Mouse (Mus musculus): ENCODE measurements around the gene Flt1. TPM values are rescaled to one million over a fixed set of nuclear protein-coding genes. Genes with fewer than 3 reads are reported as not detected.

Gene Flt1
- total RNA-seq, 1 experiment, result 5.1 TPM

GRCm38 (mm10) chr5:147744900-147745653 is 19.3 kb upstream of the Flt1 start:
- in situ Hi-C loops (cut with MboI; ENCODE audit: low sequenced_read_pairs in 2 of 2, unreplicated experiment in 2 of 2), result no loop called here
- Histone ChIP-seq H3K4me1 (ENCODE audit: control insufficient read depth in 2 of 2, insufficient read depth in 2 of 2, low read length in 2 of 2, poor library complexity in 1 of 2) (peaks cover 8 to 9% of the 10 kb centered on the region in 2 experiments; a peak in 3 of 4 replicates), H3K9me3 (ENCODE audit: control insufficient read depth, insufficient read depth, low read depth, low read length) (no peaks in the 10 kb centered on the region), H3K36me3 (ENCODE audit: control insufficient read depth, insufficient read depth, low read length, poor library complexity, severe bottlenecking) (no peaks in the 10 kb centered on the region), H3K27ac (ENCODE audit: insufficient read depth, low read depth, low read length, poor library complexity, severe bottlenecking) (no peak overlapping the region), H3K9ac (ENCODE audit: insufficient read depth, low read depth, low read length, poor library complexity, severe bottlenecking) (no peak overlapping the region), H3K4me3 (ENCODE audit: insufficient read depth in 1 of 2, low read depth in 1 of 2, low read length in 2 of 2, poor library complexity in 1 of 2, severe bottlenecking in 1 of 2) (peak overlapping the region in 1 of 2 experiments; percentile 13; a peak in 2 of 4 replicates)
- TF ChIP-seq ZNF384 (IDR thresholded peaks at IDR 0.05; ENCODE audit: low read depth, low read length), result no peak
- no peak for TF ChIP-seq MAFK (IDR thresholded peaks at IDR 0.05; ENCODE audit: insufficient read depth, low read depth, low read length)
- TF ChIP-seq HCFC1 (IDR thresholded peaks at IDR 0.05; ENCODE audit: borderline replicate concordance, insufficient read depth, low read length), result no peak
- TF ChIP-seq CHD2 (IDR thresholded peaks at IDR 0.05; ENCODE audit: low read depth, low read length), result no peak
- TF ChIP-seq ZC3H11A (IDR thresholded peaks at IDR 0.05; ENCODE audit: borderline replicate concordance, low read depth, low read length), result no peak
- no peak for DNase-seq (ENCODE audit: low read depth, low spot score)

DNA sequence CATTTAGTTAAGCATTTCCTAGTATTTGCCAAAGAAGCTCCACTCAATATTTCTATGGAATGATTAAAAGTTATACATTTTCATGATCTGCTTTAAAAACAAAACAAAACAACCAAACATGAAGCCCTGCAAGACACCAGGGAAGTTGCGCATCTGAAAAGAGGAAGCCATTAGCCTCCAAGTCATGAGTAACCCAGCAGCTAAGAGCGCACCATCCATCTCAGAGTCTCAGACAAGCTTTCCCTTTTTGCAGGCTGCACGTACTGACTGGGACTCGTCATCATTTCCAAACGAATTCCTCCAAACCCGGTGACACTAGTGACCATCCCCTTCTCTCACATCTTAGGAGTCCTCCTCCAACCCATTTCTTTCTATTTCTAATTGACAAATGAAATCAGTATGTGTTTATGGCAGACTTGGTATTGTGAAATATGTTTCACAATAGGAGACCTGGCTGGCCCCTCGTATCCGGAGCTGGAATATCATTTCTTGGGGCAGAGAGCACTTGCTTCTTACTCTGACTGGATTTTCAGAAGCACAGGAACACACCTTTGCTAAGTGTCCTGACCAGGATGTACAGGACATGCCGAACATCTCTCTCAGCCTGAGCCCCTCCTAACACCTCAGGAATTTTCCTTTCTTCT is 16.8 kb upstream of the Flt1 start:
- DNase-seq (ENCODE audit: low read depth, low spot score), result no peak
- H3K9ac ChIP-seq (ENCODE audit: insufficient read depth, low read depth, low read length, poor library complexity, severe bottlenecking), result no peak overlapping the region
- H3K27ac ChIP-seq (ENCODE audit: insufficient read depth, low read depth, low read length, poor library complexity, severe bottlenecking), result no peak overlapping the region
- in situ Hi-C loops (cut with MboI; ENCODE audit: low sequenced_read_pairs in 2 of 2, unreplicated experiment in 2 of 2), result no loop called here
- TF ChIP-seq HCFC1 (IDR thresholded peaks at IDR 0.05; ENCODE audit: borderline replicate concordance, insufficient read depth, low read length) (no peak), MAFK (IDR thresholded peaks at IDR 0.05; ENCODE audit: insufficient read depth, low read depth, low read length) (no peak), ZC3H11A (IDR thresholded peaks at IDR 0.05; ENCODE audit: borderline replicate concordance, low read depth, low read length) (no peak), ZNF384 (IDR thresholded peaks at IDR 0.05; ENCODE audit: low read depth, low read length) (no peak), CHD2 (IDR thresholded peaks at IDR 0.05; ENCODE audit: low read depth, low read length) (no peak)
- no peaks in the 10 kb centered on the region for H3K36me3 ChIP-seq (ENCODE audit: control insufficient read depth, insufficient read depth, low read length, poor library complexity, severe bottlenecking)
- H3K4me1 ChIP-seq (ENCODE audit: control insufficient read depth in 2 of 2, insufficient read depth in 2 of 2, low read length in 2 of 2, poor library complexity in 1 of 2), result peaks cover 3 to 5% of the 10 kb centered on the region in 2 experiments; a peak in 2 of 4 replicates
- no peak overlapping the region for H3K4me3 ChIP-seq (ENCODE audit: insufficient read depth in 1 of 2, low read depth in 1 of 2, low read length in 2 of 2, poor library complexity in 1 of 2, severe bottlenecking in 1 of 2)
- H3K9me3 ChIP-seq (ENCODE audit: control insufficient read depth, insufficient read depth, low read depth, low read length), result no peaks in the 10 kb centered on the region

DNA sequence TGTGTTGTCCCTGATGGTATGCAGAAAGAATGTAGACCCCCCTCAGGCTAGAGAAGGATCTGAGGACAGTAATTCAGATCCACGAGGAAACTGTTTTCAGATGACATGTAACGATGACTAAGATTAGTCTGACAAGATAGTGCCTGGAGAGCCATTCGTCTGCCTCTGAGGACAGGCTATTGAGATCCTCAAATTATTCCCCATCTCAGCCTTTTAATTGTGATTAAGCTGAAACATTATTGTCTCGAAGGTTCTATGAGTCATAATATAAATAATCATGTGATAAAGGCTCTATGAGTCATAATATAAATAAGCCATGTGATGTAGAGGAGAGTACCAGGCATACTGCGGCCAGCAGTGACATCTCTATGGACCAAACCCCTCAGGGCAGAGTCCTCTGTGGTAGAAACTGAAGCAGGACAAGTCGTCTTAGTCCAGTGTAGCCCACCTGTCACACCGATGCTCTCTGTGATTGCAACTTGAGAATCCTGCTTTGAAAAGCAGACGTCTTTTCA is 11.0 kb upstream of the Flt1 start:
- H3K9me3 ChIP-seq (ENCODE audit: control insufficient read depth, insufficient read depth, low read depth, low read length), result no peaks in the 10 kb centered on the region
- TF ChIP-seq ZC3H11A (IDR thresholded peaks at IDR 0.05; ENCODE audit: borderline replicate concordance, low read depth, low read length) (no peak), CHD2 (IDR thresholded peaks at IDR 0.05; ENCODE audit: low read depth, low read length) (no peak), MAFK (IDR thresholded peaks at IDR 0.05; ENCODE audit: insufficient read depth, low read depth, low read length) (no peak), HCFC1 (IDR thresholded peaks at IDR 0.05; ENCODE audit: borderline replicate concordance, insufficient read depth, low read length) (no peak), ZNF384 (IDR thresholded peaks at IDR 0.05; ENCODE audit: low read depth, low read length) (no peak)
- in situ Hi-C loops (cut with MboI; ENCODE audit: low sequenced_read_pairs in 2 of 2, unreplicated experiment in 2 of 2), result no loop called here
- H3K36me3 ChIP-seq (ENCODE audit: control insufficient read depth, insufficient read depth, low read length, poor library complexity, severe bottlenecking), result no peaks in the 10 kb centered on the region
- no peak overlapping the region for H3K9ac ChIP-seq (ENCODE audit: insufficient read depth, low read depth, low read length, poor library complexity, severe bottlenecking)
- no peak overlapping the region for H3K27ac ChIP-seq (ENCODE audit: insufficient read depth, low read depth, low read length, poor library complexity, severe bottlenecking)
- no peak overlapping the region for H3K4me3 ChIP-seq (ENCODE audit: insufficient read depth in 1 of 2, low read depth in 1 of 2, low read length in 2 of 2, poor library complexity in 1 of 2, severe bottlenecking in 1 of 2)
- no peak for DNase-seq (ENCODE audit: low read depth, low spot score)
- no peaks in the 10 kb centered on the region for H3K4me1 ChIP-seq (ENCODE audit: control insufficient read depth in 2 of 2, insufficient read depth in 2 of 2, low read length in 2 of 2, poor library complexity in 1 of 2)

DNA sequence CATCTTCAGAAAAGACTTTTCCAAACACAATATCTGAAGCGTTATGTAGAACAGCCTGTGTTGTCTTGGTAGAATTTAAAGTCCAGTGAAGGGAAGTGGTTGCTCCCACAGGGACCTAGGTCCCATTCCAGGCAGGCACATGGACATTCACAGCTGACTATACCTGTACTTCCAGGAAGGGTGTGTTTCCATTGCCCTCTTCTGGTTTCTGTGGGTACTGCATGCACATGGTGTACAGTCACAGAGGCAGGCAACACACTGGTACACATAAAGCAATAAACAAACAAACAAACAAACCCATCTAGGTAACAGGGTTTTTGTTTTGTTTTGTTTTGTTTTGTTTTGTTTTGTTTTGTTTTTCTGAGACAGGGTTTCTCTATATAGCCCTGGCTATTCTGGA is 7.9 kb upstream of the Flt1 start:
- no peaks in the 10 kb centered on the region for H3K4me1 ChIP-seq (ENCODE audit: control insufficient read depth in 2 of 2, insufficient read depth in 2 of 2, low read length in 2 of 2, poor library complexity in 1 of 2)
- no peak overlapping the region for H3K4me3 ChIP-seq (ENCODE audit: insufficient read depth in 1 of 2, low read depth in 1 of 2, low read length in 2 of 2, poor library complexity in 1 of 2, severe bottlenecking in 1 of 2)
- no peaks in the 10 kb centered on the region for H3K36me3 ChIP-seq (ENCODE audit: control insufficient read depth, insufficient read depth, low read length, poor library complexity, severe bottlenecking)
- H3K27ac ChIP-seq (ENCODE audit: insufficient read depth, low read depth, low read length, poor library complexity, severe bottlenecking), result no peak overlapping the region
- no peak for DNase-seq (ENCODE audit: low read depth, low spot score)
- no peak overlapping the region for H3K9ac ChIP-seq (ENCODE audit: insufficient read depth, low read depth, low read length, poor library complexity, severe bottlenecking)
- in situ Hi-C loops (cut with MboI; ENCODE audit: low sequenced_read_pairs in 2 of 2, unreplicated experiment in 2 of 2), result no loop called here
- TF ChIP-seq HCFC1 (IDR thresholded peaks at IDR 0.05; ENCODE audit: borderline replicate concordance, insufficient read depth, low read length), result no peak
- no peak for TF ChIP-seq ZNF384 (IDR thresholded peaks at IDR 0.05; ENCODE audit: low read depth, low read length)
- peak; percentile 54; the same call in 1 of the 2 replicates for TF ChIP-seq ZC3H11A (IDR thresholded peaks at IDR 0.05; ENCODE audit: borderline replicate concordance, low read depth, low read length)
- TF ChIP-seq MAFK (IDR thresholded peaks at IDR 0.05; ENCODE audit: insufficient read depth, low read depth, low read length), result no peak
- TF ChIP-seq CHD2 (IDR thresholded peaks at IDR 0.05; ENCODE audit: low read depth, low read length), result no peak
- H3K9me3 ChIP-seq (ENCODE audit: control insufficient read depth, insufficient read depth, low read depth, low read length), result no peaks in the 10 kb centered on the region
